Mouse (Mus musculus) kidney, adult 2 months (tissue): ENCODE data around the gene Gm4553. TPM values are rescaled to one million over a fixed set of nuclear protein-coding genes. Genes with fewer than 3 reads are reported as not detected.
"Not testable (repeated sequence)": the region's sequence is repeated elsewhere in the genome, so short reads cannot be mapped to it uniquely, and the experiment has no call there.

Experiments used
- DNase-seq: peaks from one replicate; pipeline ENCODE4 v3.0.0; 2021
- H3K27ac ChIP-seq: fragments of 200-500 bp; 2 replicates; pipeline ENCODE4 v1.5.1; 2012; ENCODE audit warnings: low read depth, low read length, control low read depth, inconsistent platforms; ENCODE audit not compliant: insufficient read depth
- H3K27me3 ChIP-seq: fragments of 200-500 bp; replicated peaks from 2 replicates; pipeline ENCODE4 v1.6.1; 2012; ENCODE audit warnings: mild to moderate bottlenecking, moderate library complexity, low read length, inconsistent platforms; ENCODE audit not compliant: control insufficient read depth, insufficient read depth
- H3K36me3 ChIP-seq: fragments of 200-500 bp; 2 replicates; pipeline ENCODE4 v1.6.1; 2012; ENCODE audit warnings: mild to moderate bottlenecking, moderate library complexity, low read length, inconsistent platforms; ENCODE audit not compliant: control insufficient read depth, insufficient read depth
- H3K4me1 ChIP-seq: fragments of 200-500 bp; 2 replicates; pipeline ENCODE4 v1.6.1; 2011; ENCODE audit warnings: low read length; ENCODE audit not compliant: control insufficient read depth, insufficient read depth
- H3K4me3 ChIP-seq: fragments of 200-500 bp; 2 replicates; pipeline ENCODE4 v1.5.1; 2011; ENCODE audit warnings: mild to moderate bottlenecking, low read depth, low read length, control low read depth; ENCODE audit not compliant: insufficient read depth
- CTCF ChIP-seq: fragments of 200-500 bp; conservative IDR thresholded peaks from 2 replicates; pipeline ENCODE4 v1.5.1; 2011; ENCODE audit warnings: low read depth, mild to moderate bottlenecking, control low read depth, low read length, moderate library complexity, mixed read lengths; ENCODE audit not compliant: insufficient read depth, insufficient read length
- POLR2A ChIP-seq: fragments of 200-500 bp; IDR thresholded peaks from one replicate; pipeline ENCODE4 v1.6.1; 2011; ENCODE audit warnings: low read depth, low read length, control low read depth
- WGBS: fragments of 180-500 bp; shearing (Covaris S2); methylation state at CpG from one replicate; pipeline ENCODE4 v1.1.7; 2018; 5-methylcytosine and 5-hydroxymethylcytosine counted together
- polyA plus RNA-seq: library from polyadenylated mRNA; depleted of rRNA; stranded (reverse); fragments of >200 nt; gene quantifications from 2 replicates; pipeline ENCODE4 v1.2.3, GENCODE M21; 2012; rRNA removed

The Gm4553 gene
- polyA plus RNA-seq, result not detected in 2 replicates

DNA sequence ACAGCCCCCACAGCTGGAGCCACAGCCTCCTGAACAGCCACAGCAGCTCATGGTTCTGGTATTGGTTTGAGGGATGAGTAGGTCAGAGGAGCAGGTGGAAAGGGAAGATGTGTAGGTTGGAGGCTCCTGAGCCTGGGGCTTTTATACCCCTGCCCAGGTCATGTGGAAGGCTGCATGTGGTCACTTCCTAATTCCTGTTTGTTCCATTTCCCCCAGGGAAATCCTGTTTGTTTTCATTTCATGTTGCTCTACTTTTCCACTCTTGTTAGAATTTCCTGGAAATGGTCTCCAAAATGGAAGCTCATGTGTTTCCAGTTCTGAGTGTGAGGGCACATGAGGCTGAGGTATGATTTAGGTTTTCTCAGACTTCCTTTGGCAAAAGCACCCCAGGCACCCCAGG lies at the start of gene Gm4553:
Gene Gm4553 (minus strand): TSS at position 101 of the 400 bp plus-strand sequence.
- H3K27ac ChIP-seq, H3K4me1 ChIP-seq, H3K4me3 ChIP-seq, H3K27me3 ChIP-seq, H3K36me3 ChIP-seq, DNase-seq: not testable (repeated sequence)

DNA sequence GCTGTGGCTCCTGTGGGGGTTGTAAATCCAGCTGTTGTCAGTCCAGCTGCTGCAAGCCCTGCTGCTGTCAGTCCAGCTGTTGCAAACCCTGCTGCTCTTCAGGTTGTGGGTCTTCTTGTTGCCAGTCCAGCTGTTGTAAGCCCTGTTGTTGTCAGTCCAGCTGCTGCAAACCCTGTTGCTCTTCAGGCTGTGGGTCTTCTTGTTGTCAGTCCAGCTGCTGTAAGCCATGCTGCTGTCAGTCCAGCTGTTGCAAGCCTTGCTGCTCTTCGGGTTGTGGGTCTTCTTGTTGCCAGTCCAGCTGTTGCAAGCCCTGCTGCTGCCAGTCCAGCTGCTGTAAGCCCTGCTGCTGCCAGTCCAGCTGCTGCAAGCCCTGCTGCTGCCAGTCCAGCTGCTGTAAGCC lies 46.6 kb upstream of the Gm4553 start:
- H3K27ac ChIP-seq, H3K4me3 ChIP-seq, DNase-seq, H3K36me3 ChIP-seq, H3K27me3 ChIP-seq, H3K4me1 ChIP-seq: not testable (repeated sequence)
- 56% methylated on average over 1 of the region's 1 CpGs for WGBS

DNA sequence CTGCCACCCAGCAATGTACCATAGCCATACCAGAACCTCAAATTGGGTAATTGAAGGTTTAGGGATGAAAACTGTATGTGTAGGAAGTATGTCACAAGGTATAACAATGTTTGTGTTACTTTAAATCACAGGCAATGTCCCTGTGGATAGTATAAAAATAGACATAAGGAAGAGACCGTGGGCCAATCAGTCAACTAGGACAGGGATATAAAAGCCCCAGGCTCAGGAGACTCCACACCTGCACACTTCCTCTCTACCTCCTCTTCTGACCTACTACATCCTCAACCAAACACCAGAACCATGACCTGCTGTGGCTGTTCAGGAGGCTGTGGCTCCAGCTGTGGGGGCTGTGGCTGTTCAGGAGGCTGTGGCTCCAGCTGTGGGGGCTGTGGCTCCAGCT lies 46.0 kb upstream of the Gm4553 start, which contains the start of gene Gm7579:
Gene Gm7579 (plus strand): TSS at position 301 of the 400 bp plus-strand sequence.
- no peaks in the 10 kb centered on the region for H3K4me1 ChIP-seq
- H3K36me3 ChIP-seq, result no peaks in the 10 kb centered on the region
- H3K27ac ChIP-seq, result no peak within 1 kb of the TSS
- WGBS, result 38% methylated on average over 1 of the region's 1 CpGs
- no peak for DNase-seq
- TF ChIP-seq POLR2A (no peak), CTCF (no peak)
- H3K27me3 ChIP-seq, result no peaks in the 10 kb centered on the region
- no peak within 1 kb of the TSS for H3K4me3 ChIP-seq

DNA sequence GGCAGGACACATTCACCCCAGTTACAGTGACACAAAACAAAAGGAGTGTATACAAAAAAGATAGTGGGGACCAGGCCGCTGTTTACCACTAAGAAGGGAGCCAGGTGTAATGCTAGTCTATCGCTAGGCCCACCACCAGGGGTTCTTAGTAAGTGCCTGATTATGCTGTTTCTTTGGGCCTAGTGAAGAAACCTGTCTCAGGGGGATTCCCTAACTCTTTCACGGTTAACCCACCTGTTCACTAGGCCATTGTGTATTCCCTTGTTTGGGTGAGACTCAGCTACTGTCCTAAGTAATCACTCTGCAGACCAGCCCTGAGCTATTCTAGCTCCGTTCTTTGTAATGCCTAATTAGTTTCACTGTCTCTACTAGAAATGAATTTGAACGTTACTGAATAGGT lies 41.4 kb upstream of the Gm4553 start:
- WGBS, result 83% methylated on average over 5 of the region's 5 CpGs
- not testable (repeated sequence) for H3K27ac ChIP-seq, DNase-seq, H3K36me3 ChIP-seq, H3K4me3 ChIP-seq, H3K27me3 ChIP-seq, H3K4me1 ChIP-seq

DNA sequence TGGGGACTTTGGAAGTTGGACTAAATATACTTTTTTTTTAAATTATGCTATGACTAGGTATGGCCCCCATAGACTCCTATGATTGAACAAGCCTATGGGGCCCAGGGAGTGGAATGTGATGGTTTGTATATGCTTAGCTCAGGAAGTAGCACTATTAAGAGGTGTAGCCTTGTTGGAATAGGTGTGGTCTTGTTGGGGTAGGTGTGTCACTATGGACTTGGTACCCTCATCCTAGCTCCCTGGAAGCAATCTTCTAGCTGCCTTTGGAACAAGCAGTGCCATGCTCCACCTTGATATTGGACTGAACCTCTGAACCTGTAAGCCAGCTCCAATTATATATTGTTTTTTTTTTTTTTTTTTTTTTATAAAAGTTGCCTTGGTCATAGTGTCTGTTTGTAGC lies 39.9 kb upstream of the Gm4553 start:
- no peak overlapping the region for H3K4me3 ChIP-seq
- no peaks in the 10 kb centered on the region for H3K36me3 ChIP-seq
- no peak overlapping the region for H3K27ac ChIP-seq
- no peak for DNase-seq
- no peak for TF ChIP-seq POLR2A
- H3K4me1 ChIP-seq, result no peaks in the 10 kb centered on the region
- no peaks in the 10 kb centered on the region for H3K27me3 ChIP-seq

DNA sequence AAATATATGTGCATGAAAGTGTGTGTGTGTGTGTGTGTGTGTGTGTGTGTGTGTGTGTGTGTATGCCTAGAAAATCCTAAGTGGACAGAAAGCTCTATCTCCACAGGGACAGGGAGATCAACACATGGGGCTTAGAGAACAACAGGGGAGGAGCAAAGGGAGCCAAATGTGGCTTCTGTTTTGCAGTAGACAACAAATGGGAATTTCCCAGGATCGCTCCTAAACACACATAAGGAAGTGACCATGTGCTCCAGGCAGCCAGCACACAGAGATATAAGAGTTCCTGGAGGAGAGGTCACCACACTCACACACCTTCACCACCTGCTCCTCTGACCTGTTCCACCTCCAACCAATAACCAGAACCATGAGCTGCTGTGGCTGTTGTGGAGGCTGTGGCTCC lies 35.5 kb upstream of the Gm4553 start, which contains the start of gene Krtap5-3:
Gene Krtap5-3 (plus strand): TSS at position 301 of the 400 bp plus-strand sequence.
- WGBS, result 32% methylated on average over 1 of the region's 1 CpGs
- no peaks in the 10 kb centered on the region for H3K4me1 ChIP-seq
- H3K27ac ChIP-seq, result no peak within 1 kb of the TSS
- no peaks in the 10 kb centered on the region for H3K27me3 ChIP-seq
- no peak for TF ChIP-seq POLR2A
- TF ChIP-seq CTCF, result no peak
- H3K36me3 ChIP-seq, result no peaks in the 10 kb centered on the region
- H3K4me3 ChIP-seq, result no peak within 1 kb of the TSS
- no peak for DNase-seq

DNA sequence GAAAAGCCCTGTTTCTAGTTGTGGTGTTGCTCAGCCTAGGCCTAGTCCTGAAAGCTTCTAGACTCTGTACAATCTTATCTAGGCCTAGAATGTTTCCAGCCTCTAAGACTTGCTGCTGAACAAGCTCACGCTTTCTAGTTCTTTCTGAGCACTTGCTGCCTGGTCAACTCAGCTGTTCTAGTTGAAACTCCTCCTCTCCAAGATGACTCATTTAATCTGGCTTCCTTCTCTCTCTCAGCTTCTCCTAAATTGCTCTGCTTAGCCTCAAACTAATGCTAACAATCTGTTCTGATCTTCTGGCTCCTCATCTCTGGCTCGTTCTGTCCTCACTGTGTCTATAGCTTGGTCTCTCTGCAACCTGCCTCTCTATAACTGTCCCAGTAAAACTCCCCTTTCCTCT lies 33.2 kb upstream of the Gm4553 start:
- 88% methylated on average over 2 of the region's 2 CpGs for WGBS
- no peak overlapping the region for H3K4me3 ChIP-seq
- H3K36me3 ChIP-seq, result no peaks in the 10 kb centered on the region
- no peak overlapping the region for H3K27ac ChIP-seq
- no peak for DNase-seq
- H3K4me1 ChIP-seq, result no peaks in the 10 kb centered on the region
- TF ChIP-seq CTCF (no peak), POLR2A (no peak)
- no peaks in the 10 kb centered on the region for H3K27me3 ChIP-seq

DNA sequence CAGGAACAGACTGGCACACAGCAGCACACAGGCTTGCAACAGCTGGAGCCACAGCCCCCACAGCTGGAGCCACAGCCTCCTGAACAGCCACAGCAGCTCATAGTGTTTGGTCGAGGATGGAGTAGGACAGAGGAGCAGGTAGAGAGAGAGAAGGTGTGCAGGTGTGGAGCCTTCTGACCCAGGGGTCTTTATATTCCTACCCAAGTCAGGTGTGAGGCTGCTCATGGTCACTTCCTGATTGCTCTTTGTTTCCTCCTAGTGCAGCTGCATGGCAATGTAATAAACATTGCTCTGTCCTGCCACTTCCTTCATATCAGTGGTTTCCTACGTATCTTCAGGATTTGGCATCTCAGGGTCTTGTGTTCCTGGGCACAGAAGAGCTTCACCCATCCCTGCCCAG lies 24.8 kb upstream of the Gm4553 start, which contains the start of gene Gm10153:
Gene Gm10153 (minus strand): TSS at position 101 of the 400 bp plus-strand sequence.
- DNase-seq, result no peak
- no peak within 1 kb of the TSS for H3K4me3 ChIP-seq
- H3K27ac ChIP-seq, result no peak within 1 kb of the TSS
- H3K36me3 ChIP-seq, result no peaks in the 10 kb centered on the region
- no peaks in the 10 kb centered on the region for H3K27me3 ChIP-seq
- 29% methylated on average over 2 of the region's 2 CpGs for WGBS
- no peaks in the 10 kb centered on the region for H3K4me1 ChIP-seq
- TF ChIP-seq CTCF (no peak), POLR2A (no peak)
